Mouse (Mus musculus): ENCODE data around the gene Pon1. TPM values are rescaled to one million over a fixed set of nuclear protein-coding genes. Genes with fewer than 3 reads are reported as not detected.

The Pon1 gene
- total RNA-seq, 4 experiments from 2014 or later: not detected

- no peak for DNase-seq (ENCODE audit: low spot score in 2 of 2)
Measured at GRCm38 (mm10) chr6:5177967-5178891, 15.5 kb downstream of the Pon1 start.

- no peak for DNase-seq (ENCODE audit: low spot score in 2 of 2)
Measured at GRCm38 (mm10) chr6:5174179-5174812, 19.4 kb downstream of the Pon1 start.

GRCm38 (mm10) chr6:5172571-5172970 lies 21.2 kb downstream of the Pon1 start:
- DNase-seq (ENCODE audit: low spot score in 2 of 2): no peak

- no peak for DNase-seq (ENCODE audit: low spot score in 2 of 2)
Measured at GRCm38 (mm10) chr6:5171418-5171817, 22.3 kb downstream of the Pon1 start.

- no peak for DNase-seq (ENCODE audit: low spot score in 2 of 2)
Measured at GRCm38 (mm10) chr6:5168158-5168557, 25.6 kb downstream of the Pon1 start.

- DNase-seq (ENCODE audit: low spot score in 2 of 2): no peak
Measured at GRCm38 (mm10) chr6:5167051-5167677, 26.6 kb downstream of the Pon1 start.

GRCm38 (mm10) chr6:5164855-5165254 lies 28.9 kb downstream of the Pon1 start:
- no peak for DNase-seq (ENCODE audit: low spot score in 2 of 2)

- no peak for DNase-seq (ENCODE audit: low spot score in 2 of 2)
Measured at GRCm38 (mm10) chr6:5163507-5164144, 30.1 kb downstream of the Pon1 start.

- no peak for DNase-seq (ENCODE audit: low spot score in 2 of 2)
Measured at GRCm38 (mm10) chr6:5162052-5162451, 31.7 kb downstream of the Pon1 start.

GRCm38 (mm10) chr6:5159385-5159791 lies 34.4 kb downstream of the Pon1 start:
- DNase-seq (ENCODE audit: low spot score in 2 of 2): no peak

- no peak for DNase-seq (ENCODE audit: low spot score in 2 of 2)
Measured at GRCm38 (mm10) chr6:5156541-5157425, 37.0 kb downstream of the Pon1 start.

GRCm38 (mm10) chr6:5155313-5155927 lies 38.3 kb downstream of the Pon1 start:
- no peak for DNase-seq (ENCODE audit: low spot score in 2 of 2)

GRCm38 (mm10) chr6:5154786-5155185 lies 39.0 kb downstream of the Pon1 start:
- DNase-seq (ENCODE audit: low spot score in 2 of 2): no peak

- no peak for DNase-seq (ENCODE audit: low spot score in 2 of 2)
Measured at GRCm38 (mm10) chr6:5152185-5152584, 41.6 kb downstream of the Pon1 start.

GRCm38 (mm10) chr6:5151171-5151570 lies 42.6 kb downstream of the Pon1 start:
- DNase-seq (ENCODE audit: low spot score in 2 of 2): no peak

- no peak for DNase-seq (ENCODE audit: low spot score in 2 of 2)
Measured at GRCm38 (mm10) chr6:5149941-5150340, 43.8 kb downstream of the Pon1 start.

GRCm38 (mm10) chr6:5147488-5148142 lies 46.1 kb downstream of the Pon1 start:
- DNase-seq (ENCODE audit: low spot score in 2 of 2): no peak

GRCm38 (mm10) chr6:5139666-5140065 lies 54.1 kb downstream of the Pon1 start:
- DNase-seq (ENCODE audit: low spot score in 2 of 2): no peak

GRCm38 (mm10) chr6:5138875-5139631 lies 54.7 kb downstream of the Pon1 start:
- no peak for DNase-seq (ENCODE audit: low spot score in 2 of 2)

Measured in left cerebral cortex, adult 8-10 months (tissue).